Mouse (Mus musculus) ovary, postnatal 10 days (tissue): ENCODE data around the gene Egln2.
A peak's percentile ranks its signal among the peaks of the same experiment; 100 is the strongest.

Experiments
- DNase-seq: peaks from one replicate; pipeline ENCODE4 v3.0.0; 2022; ENCODE audit warnings: low spot score

Gene Egln2

DNA sequence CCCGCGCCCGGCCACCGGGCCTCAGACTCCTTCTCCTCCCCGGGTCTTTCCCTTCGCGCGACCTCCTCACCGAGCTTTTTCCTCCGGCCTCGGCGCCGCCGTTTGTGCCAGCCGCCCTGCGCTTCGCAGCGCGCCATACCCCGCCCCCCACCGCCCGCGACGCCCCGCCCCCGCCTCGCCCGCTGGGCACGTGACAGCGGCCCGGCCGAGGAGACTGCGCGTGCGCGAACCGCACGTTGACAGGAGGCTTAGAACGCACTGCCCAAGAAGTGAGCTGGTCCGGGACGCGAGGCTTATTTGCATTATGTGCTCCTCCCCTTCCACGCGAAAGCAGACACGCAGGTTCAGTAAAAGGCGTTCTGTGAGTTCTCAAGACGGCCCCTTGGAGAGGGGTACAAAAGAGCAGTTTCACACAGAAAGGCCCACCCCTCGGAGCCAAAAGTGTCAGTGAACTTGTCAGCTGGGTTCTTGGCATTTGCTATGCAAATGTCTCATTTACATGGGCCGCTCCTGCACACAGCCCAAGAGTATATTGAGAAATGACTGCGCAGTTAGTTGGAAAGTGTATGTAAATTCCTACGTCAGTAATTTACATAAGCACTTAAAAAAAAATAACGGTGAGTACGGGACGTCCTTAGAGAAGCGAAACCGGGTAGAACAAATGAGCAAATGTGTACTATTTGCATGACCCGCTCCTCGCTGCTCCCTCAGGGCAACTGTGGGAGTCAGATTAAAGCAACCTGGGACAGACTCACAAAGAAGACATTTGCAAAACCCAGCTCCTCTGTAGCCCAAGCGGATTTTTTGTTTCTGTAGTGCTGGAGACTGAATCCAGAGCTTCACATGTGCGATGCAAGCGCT is at the start of gene Egln2:
TSS of gene Egln2 (minus strand) at position 189 of the 861 bp plus-strand sequence.
- DNase-seq = peak; percentile 89

DNA sequence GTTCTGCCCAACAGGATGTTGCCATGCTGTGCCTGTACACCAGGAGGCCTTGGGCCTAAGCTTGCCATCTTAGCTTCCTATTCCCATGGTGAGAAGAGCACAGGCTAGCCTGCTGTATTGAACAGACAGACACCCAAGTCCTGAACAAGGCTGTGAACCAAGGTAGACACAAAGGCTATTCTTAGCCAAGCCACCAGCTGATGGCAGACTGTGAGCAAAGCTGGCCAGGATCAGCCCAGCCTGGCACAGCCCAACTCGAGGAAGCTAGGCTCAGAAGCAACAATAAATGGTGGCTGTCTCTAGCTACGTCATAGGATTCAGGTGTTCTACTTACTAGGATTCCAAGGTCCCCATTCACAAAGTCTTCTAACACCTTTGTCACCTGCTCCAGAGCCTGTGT is 46.0 kb upstream of the Egln2 start:
- no peak for DNase-seq

DNA sequence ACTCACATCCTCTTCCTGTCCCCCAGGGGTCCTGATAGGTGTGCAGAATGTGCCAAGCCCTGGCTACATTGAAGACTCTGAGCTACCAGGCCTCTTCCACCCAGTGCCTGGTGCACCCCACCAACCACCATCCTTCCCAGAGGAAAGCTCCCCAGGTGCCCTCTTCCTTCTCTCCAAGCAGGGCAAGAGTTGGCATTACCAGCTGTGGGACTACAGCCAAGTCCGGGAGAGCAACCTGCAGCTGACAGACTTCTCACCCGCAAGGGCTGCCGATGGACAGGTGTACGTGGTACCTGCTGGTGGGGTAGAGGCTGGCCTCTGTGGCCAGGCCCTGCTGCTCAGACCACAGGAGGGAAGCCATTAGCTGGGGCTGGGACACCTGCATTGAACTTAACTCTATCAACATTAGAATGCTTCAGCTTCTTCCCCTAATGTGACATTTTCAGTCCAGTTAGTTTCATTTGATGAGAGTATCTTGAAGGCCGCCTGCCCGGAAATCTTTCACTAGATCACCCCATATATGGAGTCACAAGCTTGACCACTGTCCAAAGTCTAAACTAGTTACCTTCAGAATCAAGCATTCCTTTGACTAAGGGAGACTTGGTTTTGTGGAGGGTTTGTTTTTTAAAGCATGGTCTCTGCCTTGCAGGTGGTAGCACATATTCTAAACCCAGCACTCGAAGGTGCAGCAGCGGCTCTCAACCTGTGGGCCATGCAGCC is 37.3 kb upstream of the Egln2 start:
- DNase-seq = no peak

DNA sequence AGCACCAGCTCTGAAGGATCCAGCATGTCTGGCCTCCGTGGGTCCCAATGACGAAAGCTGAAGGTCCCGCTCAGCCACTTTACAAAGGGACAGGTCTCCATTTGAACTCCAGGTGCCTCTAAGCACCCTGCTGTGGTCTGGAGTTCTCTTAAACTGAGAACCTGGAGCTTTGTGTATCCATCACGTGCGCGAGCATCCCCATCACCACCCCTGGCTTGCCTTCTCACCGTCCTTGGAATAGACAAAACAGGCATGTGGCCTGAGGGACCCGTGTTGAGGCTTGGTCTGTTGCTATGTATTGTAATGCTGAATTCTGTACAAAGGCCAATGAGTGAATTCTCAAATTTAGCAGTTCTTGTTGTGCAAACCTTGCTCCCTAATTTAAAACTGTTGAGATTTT is 32.2 kb upstream of the Egln2 start:
- no peak for DNase-seq

DNA sequence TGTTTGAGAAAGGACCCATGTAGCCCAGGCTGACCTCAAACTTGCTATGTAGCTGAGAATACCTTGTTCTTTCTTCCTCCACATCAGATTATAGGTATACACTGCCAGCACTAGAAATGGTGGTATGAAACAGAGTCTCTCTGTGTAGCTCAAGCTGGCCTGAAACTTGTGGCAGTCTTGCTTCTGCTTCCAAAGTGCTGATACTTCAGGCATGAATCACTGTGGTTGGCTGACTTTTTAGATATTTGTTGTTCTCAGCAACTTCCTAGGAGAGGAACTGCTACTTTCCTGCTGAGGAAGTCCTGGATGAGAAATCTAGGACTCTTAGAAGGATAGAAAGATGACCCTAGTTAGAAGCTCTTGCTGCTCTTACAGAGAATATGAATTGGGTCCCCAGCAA is 31.8 kb upstream of the Egln2 start:
- no peak for DNase-seq

DNA sequence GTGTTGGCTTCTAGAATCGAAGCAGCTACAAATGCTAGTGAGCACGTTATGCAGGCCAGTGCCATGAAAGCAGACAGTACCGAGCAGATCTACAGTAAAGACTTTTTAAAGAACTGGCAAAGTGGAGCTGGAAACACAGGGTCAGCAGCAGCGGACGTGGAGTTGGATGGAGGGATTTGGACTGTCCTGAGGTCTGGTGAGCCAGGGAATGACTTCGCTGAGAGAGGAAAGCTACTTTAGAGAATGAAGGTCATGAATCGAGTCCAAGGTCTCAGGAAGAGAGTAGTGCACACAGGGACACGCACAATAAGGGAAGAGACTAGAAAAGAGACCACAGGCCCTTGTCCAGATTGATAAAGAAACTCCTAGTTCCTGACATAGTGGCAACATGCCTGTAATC is 31.0 kb upstream of the Egln2 start:
- no peak for DNase-seq

DNA sequence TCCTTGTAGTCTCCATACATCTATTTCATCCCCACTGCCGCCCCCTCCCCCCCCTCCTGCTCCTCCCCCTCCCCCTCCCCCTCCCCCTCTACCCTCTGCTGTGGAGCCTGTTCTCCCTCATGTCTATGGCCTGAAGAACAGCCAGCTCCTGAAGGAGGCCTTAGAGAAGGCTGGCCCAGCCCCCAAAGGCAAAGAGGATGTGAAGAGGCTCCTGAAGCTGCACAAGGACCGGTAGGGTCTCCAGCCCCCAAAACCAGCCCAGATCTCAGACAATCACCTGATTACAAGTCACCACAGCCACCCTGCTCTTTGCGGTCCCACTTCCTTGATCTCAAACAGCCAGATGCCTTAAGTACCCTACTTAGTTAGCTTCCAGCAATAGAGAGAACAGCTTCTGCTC is 30.5 kb upstream of the Egln2 start:
- no peak for DNase-seq

DNA sequence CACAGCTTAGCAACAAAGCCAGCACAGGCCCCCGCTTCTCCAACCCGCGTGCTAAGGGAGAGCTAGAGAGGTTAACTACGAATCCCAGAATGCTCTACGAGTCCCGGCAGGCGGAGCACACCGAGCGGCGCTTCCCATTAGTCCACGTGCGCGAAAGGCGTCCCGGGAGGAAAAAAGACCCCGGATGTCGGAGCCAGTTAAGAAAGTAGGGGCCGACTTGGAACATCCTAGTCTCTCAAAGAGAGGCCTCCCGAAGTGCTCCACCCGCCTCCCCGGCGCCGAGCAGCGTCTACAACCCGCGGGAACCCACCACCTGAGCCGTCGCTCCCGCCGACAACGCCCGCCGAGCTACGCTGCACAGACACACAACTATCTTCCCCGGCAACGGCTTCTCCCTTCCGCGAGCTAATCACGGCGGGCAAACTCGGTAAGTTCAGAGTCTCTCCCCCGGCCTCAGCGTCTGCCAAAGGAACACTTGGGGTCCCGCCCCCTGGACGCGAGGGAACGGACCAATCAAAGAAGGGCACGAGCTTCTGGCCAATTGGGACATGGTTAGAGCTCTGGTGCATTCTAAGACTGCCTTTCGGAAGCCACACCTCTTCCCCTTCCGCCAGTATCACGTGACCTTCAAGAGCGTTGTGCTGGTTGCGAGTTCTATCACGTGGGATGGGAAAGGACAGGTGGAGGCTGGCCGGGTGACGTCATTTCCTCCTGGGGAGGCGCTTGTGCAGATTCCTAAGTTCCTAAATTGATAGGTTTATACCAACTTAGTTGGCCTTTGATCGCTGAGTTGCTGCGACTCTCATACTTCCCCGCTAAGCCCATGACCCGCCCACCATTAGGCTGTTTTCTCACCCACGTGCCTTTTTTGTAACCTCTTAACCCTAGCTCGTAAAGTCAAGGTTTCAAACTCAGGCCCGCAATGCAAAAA is 29.3 kb upstream of the Egln2 start, which contains the start of the genes BC024978 and Snrpa:
TSS of gene BC024978 (plus strand) at position 101 of the 931 bp plus-strand sequence.
TSS of gene Snrpa (minus strand) at position 591 of the 931 bp plus-strand sequence.
- peak; percentile 84 for DNase-seq

DNA sequence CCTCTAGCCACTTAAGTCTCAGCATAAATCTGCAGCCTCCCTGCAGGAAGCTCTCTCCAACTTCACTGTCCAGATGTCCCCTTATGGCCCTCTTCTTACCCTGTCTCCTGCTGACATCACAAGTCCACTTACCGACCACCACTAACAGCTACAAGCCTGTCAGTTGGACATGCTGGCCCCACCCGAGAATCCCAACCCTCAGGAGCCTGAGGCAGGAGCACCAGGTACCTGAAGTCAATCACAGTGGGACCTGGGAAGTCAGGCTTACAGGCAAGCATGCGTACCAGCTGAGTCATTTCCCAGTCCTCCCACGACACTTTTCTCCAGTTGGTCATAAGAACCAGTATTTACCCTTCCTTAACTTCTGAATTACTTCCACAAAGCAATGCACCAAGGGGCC is 27.1 kb upstream of the Egln2 start:
- no peak for DNase-seq

DNA sequence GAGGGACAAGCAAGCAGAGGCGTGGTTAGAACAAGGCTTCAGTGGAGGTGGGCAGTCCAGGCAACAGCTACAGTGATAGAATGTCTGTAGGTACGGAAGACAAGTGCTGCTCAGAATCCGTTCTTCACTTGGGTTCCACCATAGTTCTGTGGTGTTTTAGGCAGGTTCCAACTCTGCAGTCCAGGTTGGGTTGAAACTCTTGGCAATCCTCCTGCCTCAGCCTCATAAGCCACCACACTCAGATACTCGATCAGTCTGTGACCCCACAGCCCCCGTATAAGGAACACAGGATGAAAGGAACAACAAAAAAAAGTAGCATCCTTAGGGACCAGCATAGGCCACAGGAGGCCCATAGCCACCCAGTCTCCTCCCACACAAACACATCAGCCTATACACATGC is 25.8 kb upstream of the Egln2 start:
- no peak for DNase-seq

DNA sequence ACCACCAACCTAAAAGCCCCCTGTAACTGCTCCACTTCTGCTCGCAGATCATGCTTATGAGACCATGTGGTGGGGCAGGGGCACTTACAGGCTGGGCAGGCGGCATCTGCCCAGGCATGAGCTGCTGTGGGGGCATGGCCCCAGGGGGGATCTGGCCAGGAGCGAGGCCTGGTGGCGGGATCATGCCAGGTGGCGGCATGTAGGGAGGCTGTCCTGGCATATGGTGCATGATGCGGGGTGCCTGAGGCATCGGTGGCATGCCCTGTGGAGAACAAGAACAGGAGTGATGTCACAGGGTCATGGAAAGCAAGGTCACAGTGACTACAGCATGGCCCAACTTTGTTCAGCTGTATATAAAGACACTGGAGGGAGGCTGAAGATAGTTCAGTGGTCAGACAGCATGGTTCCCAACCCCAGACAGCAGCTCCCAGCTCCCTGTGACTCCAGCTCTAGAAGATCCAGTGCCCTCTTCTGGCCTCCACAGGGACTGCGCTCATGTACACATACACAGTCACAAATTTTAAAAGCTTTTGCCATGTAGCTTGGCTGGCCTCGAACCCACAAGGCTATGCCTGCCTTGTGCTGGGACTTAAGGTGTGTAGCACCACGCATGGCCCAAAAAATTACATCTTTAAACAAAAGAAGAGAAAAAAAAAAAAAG is 22.8 kb upstream of the Egln2 start:
- no peak for DNase-seq

DNA sequence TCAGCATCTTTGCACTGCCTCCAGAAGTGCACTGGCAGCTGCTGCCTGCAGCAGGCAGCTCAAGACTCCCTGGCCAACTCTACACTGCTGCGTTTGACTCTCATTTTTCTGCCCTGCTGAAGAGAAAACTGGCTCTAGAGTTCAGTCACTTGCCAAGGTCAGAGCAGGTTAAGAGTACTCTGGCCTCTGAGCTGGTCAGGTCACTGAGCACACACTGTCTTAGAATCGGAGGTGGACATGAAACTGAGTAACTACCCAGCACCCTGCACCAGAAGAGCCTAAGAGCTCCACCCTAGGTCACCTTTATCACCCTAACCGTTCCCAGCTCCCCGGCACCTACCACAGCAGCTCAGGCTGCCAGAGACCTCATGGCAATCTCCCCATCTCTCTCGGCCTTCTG is 19.4 kb upstream of the Egln2 start:
- DNase-seq = no peak

DNA sequence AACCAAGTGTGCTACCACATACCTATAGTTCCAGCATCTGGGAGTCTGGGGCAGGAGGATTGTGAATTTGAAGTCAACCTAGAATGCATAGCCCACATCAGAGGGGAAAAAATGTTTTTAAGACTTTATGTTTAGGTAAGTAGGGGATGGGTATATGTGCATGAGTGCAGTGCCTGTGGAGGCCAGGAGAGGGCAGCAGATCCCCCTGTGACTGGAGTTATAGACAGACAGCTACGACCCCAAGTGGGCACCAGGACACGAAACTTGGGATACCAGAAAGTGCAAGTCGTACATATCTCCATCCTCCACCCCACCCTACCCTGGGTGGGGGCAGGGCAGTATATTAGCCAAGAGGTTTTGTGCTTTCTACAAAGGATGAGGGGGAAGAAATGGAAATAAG is 18.4 kb upstream of the Egln2 start:
- no peak for DNase-seq

DNA sequence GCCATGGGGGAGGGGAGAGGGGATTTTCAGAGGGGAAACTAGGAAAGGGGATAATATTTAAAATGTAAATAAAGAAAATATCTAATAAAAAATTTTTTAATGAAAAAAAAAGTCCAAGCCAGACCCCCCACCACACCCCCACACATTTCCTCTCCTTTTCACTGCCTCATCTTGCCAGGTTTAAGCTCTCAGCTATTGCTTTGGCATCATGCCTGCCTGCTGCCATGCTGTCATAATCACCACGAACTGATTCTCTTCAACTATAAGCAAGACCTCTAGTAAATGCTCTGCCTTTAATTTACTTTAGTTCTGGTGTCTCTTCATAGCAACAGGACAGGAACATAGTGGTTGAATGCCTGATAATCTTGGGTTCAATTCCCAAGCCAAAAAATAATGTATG is 15.9 kb upstream of the Egln2 start:
- no peak for DNase-seq

DNA sequence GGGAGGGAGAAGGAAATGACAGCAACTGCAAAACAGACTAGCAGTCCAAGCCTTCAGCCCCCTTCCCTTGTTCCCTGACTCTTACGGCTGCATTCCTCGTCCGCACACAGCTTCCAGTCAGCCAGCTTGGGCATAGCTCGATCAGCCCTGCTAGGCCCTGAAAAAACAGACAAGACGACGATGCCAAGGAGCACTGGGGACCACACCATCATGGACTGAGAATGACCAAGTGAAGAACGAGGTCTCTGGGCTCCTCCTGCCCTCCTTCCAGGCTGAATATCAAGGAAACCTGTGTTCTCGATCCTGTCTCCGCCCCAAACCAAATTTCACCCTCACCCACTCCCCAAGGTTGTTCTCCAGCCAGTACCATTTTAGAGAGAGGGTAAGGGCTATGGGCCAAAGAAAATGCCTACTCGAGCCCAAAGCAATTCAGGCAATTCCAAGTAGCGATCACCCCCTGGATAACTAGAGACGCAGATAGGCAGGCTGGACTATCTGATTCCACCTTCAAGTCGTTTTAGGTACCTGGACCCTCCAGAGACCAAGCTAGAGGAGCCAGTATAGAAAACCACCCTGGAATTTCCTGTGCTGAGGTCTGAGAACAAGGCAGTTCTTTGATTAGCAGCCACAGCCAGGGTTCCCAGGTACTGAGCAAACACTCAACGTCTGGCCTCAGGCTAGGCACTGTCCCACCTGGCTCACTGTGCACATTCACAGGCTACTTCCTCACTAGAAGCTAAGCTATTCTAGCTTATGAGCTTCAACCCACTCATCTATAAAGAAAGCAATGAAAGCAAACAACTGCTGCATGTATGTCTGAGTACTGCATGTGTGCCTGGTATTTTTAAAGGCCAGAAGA is 14.5 kb upstream of the Egln2 start, which contains the start of the genes Gm21983 and Mia:
TSS of gene Gm21983 (minus strand) at position 250 of the 859 bp plus-strand sequence.
TSS of gene Mia (minus strand) at position 321 of the 859 bp plus-strand sequence.
- no peak for DNase-seq

DNA sequence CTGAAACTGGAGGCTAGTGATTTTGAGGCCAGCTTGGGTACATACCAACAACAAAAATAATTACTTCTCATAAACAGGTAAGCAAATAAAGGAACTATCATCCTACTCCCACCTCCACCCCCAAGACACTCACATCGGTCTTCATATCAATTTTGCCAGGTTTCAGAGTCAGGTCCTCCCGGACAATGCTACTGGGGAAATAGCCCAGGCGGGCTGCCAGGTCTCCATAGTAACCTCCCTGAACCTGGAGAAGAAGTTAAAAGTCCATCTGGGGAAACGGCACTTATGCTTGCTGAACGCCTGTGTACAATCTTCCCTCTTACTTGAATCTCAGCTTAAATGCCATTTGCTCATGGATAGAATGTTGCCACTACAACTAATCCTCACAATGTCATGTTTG is 13.4 kb upstream of the Egln2 start:
- DNase-seq = no peak

DNA sequence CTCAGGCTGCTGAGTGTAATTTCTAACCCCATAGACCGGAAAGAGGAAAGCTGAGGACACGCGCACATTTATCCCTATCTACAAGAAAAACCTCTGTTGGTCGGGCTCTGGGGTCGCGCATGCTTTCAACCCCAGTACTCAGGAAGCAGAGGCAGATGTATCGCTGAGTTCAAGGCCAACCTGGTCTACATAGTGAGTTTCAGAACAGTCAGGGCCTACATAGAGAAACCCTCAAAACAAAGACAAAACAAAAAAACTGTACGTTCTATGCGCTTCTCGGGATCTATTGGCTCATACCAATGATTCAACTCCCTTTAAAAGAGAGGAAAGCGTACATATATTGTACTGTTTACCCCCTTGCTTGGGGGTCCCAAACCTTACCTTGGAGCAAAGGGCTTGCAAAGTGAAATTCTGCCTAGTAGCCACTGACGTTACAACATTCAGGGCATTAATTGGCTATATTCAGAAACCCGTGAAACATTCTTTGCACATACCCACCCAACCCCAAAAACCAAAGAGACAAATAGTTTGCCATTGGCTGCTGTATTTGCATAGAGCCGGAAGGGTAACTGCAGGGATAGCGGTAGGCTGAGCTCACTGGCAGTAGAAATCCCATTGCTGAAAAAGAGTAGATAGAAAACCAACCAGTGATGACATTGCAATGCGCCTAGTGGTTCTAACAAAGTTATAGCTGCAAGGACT is 12.8 kb upstream of the Egln2 start:
- DNase-seq = no peak

DNA sequence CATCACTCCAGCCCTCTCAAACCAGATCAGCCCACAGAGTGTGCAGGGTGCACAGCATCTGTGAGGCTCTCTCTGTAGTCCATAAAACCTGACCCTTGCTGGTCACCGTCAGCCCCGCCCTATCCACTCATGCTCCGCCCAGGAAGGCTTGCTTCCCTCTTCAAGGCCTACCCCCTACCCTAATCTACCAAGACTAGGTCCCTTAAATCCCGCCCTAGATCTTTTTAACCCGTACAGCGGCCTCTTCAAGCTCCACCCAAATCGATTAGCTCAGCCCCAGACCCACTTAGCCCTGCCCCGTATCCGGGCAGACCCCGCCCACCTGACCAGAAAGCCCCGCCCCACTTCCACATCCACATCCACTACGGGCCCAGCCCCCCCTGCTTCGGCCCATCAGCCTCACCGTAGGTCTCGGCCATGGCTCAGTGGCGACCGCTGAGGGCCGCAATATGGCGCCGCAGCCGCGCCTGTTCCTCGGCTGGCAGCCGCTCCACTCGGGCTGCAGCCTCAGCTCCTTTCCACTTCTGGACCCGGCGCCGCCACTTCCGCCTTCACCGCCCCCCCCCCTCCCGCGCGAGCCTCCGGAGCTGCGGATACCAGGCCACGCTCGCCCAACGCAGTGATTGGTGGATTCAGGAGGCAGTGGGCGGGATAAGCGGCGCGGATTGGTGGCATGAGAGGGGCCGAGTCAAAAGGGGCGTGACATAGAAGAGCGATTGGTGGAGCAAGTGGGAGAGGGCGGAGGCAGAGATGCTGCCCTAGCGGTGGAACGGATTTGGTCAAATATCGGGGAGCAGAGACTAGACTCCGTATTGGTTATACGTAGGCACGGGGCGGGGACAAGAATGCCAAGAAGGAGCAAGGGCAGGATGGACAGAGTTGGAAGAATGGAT is 12.0 kb upstream of the Egln2 start, which contains the start of gene Rab4b:
TSS of gene Rab4b (minus strand) at position 573 of the 893 bp plus-strand sequence.
- peak; percentile 95 for DNase-seq

DNA sequence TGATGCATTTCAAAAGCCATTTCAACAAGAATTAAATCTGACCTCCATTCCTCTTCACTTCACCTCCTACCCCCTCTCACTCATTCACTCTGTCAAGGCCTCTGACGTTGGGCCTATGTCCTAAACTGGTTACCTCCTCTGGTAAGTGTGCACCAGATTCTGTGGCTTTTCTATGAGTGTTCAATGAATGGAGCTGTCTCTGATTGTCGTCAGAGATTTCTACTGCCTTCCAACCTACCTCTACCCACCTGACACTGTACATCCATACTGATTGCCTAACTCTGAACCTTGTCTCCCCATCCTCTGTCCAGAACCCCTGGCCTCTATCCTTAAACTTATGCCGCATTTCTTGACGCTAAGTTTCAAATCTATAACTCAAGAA is 11.3 kb upstream of the Egln2 start:
- DNase-seq = no peak
